Mouse (Mus musculus) skeletal muscle tissue, adult 2 months (tissue): Measurements from ENCODE around the gene Specc1l.
"Not testable (repeated sequence)": the region's sequence is repeated elsewhere in the genome, so short reads cannot be mapped to it uniquely, and the experiment has no call there.

Source experiments
- DNase-seq: peaks from one replicate; pipeline ENCODE4 v3.0.0-alpha.2; 2012; ENCODE audit warnings: low read depth, low spot score

The Specc1l gene

GRCm38 (mm10) chr10:75316872-75316907, 104.8 kb downstream of the Specc1l start, which contains the start of gene Adora2a:
Adora2a (plus strand) TSS chr10:75316877.
- no peak for DNase-seq

GRCm38 (mm10) chr10:75316908-75317761, 105.3 kb downstream of the Specc1l start:
- no peak for DNase-seq

GRCm38 (mm10) chr10:75318206-75318605, 106.3 kb downstream of the Specc1l start:
- no peak for DNase-seq

- no peak for DNase-seq
These were observed 108.4 kb downstream of the Specc1l start for GRCm38 (mm10) chr10:75320321-75320720.

- no peak for DNase-seq
These were observed 111.1 kb downstream of the Specc1l start for GRCm38 (mm10) chr10:75322966-75323365.

GRCm38 (mm10) chr10:75323986-75324385, 112.1 kb downstream of the Specc1l start:
- DNase-seq: no peak

GRCm38 (mm10) chr10:75324391-75324790, 112.5 kb downstream of the Specc1l start:
- DNase-seq: no peak

GRCm38 (mm10) chr10:75325821-75326220, 113.9 kb downstream of the Specc1l start:
- no peak for DNase-seq

- DNase-seq: peak; percentile 39
These were observed 114.7 kb downstream of the Specc1l start for GRCm38 (mm10) chr10:75326553-75326952.

- no peak for DNase-seq
These were observed 115.2 kb downstream of the Specc1l start for GRCm38 (mm10) chr10:75327081-75327480.

GRCm38 (mm10) chr10:75328201-75328704, 116.4 kb downstream of the Specc1l start:
- no peak for DNase-seq

GRCm38 (mm10) chr10:75332268-75332667, 120.4 kb downstream of the Specc1l start:
- no peak for DNase-seq

GRCm38 (mm10) chr10:75333176-75333776, 121.4 kb downstream of the Specc1l start:
- DNase-seq: no peak

GRCm38 (mm10) chr10:75334175-75334574, 122.3 kb downstream of the Specc1l start:
- DNase-seq: no peak

- DNase-seq: no peak
These were observed 123.2 kb downstream of the Specc1l start for GRCm38 (mm10) chr10:75335075-75335474.

- DNase-seq: no peak
These were observed 125.4 kb downstream of the Specc1l start for GRCm38 (mm10) chr10:75337231-75337630.

GRCm38 (mm10) chr10:75338852-75339251, 127.0 kb downstream of the Specc1l start:
- DNase-seq: no peak

- no peak for DNase-seq
These were observed 127.5 kb downstream of the Specc1l start for GRCm38 (mm10) chr10:75339377-75339776.

GRCm38 (mm10) chr10:75341936-75342335, 130.1 kb downstream of the Specc1l start:
- no peak for DNase-seq

- DNase-seq: not testable (repeated sequence)
These were observed 132.7 kb downstream of the Specc1l start for GRCm38 (mm10) chr10:75344563-75344962.

GRCm38 (mm10) chr10:75345265-75345664, 133.4 kb downstream of the Specc1l start:
- DNase-seq: no peak

GRCm38 (mm10) chr10:75350564-75350963, 138.7 kb downstream of the Specc1l start:
- no peak for DNase-seq

GRCm38 (mm10) chr10:75352541-75352940, 140.7 kb downstream of the Specc1l start:
- DNase-seq: no peak
